In genomic region chr7:3644672-3645487, GRCm38 (mm10) we compare ENCODE assay signal across 7 mouse cellular contexts. TPM values are rescaled to one million over a fixed set of nuclear protein-coding genes. Genes with fewer than 3 reads are reported as not detected.
DNase-seq lines count a peak whose midpoint lies in the region; ATAC-seq lines count a peak whose summit lies in the region.

Gene Cnot3, plus strand, starts transcription at chr7:3645268.

- peak within 1 kb of the TSS; percentile 98 for H3K4me3 ChIP-seq in intestine, embryonic 16.5 days (ENCODE audit: low read length)
- H3K4me3 ChIP-seq in midbrain, embryonic 11.5 days (ENCODE audit: low read depth, low read length) = peak within 1 kb of the TSS; percentile 99

- intact Hi-C loops in left cerebral cortex, postnatal 36 days (cut with DNase I) = loop anchor here (2.0 to 10.0 kb wide), 2 partner anchors 20 to 1440 kb away; partner anchors contain the start of genes Epn1 and Leng1

- no peaks in the 10 kb centered on the region for H3K9me3 ChIP-seq in intestine, embryonic 16.5 days (ENCODE audit: control insufficient read depth, low read length)
- no peaks in the 10 kb centered on the region for H3K9me3 ChIP-seq in midbrain, embryonic 11.5 days (ENCODE audit: control insufficient read depth, low read length)

- DNase-seq in adrenal gland, adult 8-10 months = peak; percentile 100
- peak; percentile 96 for DNase-seq in embryo, embryonic 9.5 days (ENCODE audit: extremely low spot score)
- DNase-seq in gastrocnemius, postnatal 4 days (ENCODE audit: low spot score in 2 of 2) = peak; percentile 94 to 98
- DNase-seq in left cerebral cortex, postnatal 36 days (ENCODE audit: low spot score in 2 of 2) = peak; percentile 99
- DNase-seq in midbrain, embryonic 11.5 days (ENCODE audit: low spot score, missing footprints) = peak; percentile 98
- peak; percentile 99 for DNase-seq in skeletal muscle tissue, adult 2 months (ENCODE audit: low read depth, low spot score)

- peaks cover 9% of the 10 kb centered on the region for H3K36me3 ChIP-seq in intestine, embryonic 16.5 days (ENCODE audit: control insufficient read depth, insufficient read depth, low read length)
- peaks cover 14% of the 10 kb centered on the region for H3K36me3 ChIP-seq in midbrain, embryonic 11.5 days (ENCODE audit: control insufficient read depth, insufficient read depth, low read length)

- H3K4me1 ChIP-seq in intestine, embryonic 16.5 days (ENCODE audit: control insufficient read depth, insufficient read depth, low read length) = peaks cover 30% of the 10 kb centered on the region
- H3K4me1 ChIP-seq in midbrain, embryonic 11.5 days (ENCODE audit: control insufficient read depth, insufficient read depth, low read length) = peaks cover 26% of the 10 kb centered on the region

- ATAC-seq in intestine, embryonic 16.5 days = peak; percentile 99
- peak; percentile 99 for ATAC-seq in midbrain, embryonic 11.5 days (ENCODE audit: low FRiP score)

- under 1% methylated on average over 55 of the region's 58 CpGs for WGBS in intestine, embryonic 16.5 days
- WGBS in midbrain, embryonic 11.5 days = under 1% methylated on average over 57 of the region's 58 CpGs

- H3K27ac ChIP-seq in intestine, embryonic 16.5 days (ENCODE audit: low read length) = peak within 1 kb of the TSS; percentile 98
- peak within 1 kb of the TSS; percentile 97 for H3K27ac ChIP-seq in midbrain, embryonic 11.5 days (ENCODE audit: low read depth, low read length)

- H3K9ac ChIP-seq in intestine, embryonic 16.5 days (ENCODE audit: low read depth, low read length) = peak within 1 kb of the TSS; percentile 100
- H3K9ac ChIP-seq in midbrain, embryonic 11.5 days (ENCODE audit: low read length) = peak within 1 kb of the TSS; percentile 99

- peak within 1 kb of the TSS; percentile 90 for H3K4me2 ChIP-seq in intestine, embryonic 16.5 days (ENCODE audit: low read depth, low read length)
- H3K4me2 ChIP-seq in midbrain, embryonic 11.5 days = peak within 1 kb of the TSS; percentile 91

- H3K27me3 ChIP-seq in intestine, embryonic 16.5 days (replicated peaks; ENCODE audit: control insufficient read depth, insufficient read depth, low read length) = no peaks in the 10 kb centered on the region
- no peaks in the 10 kb centered on the region for H3K27me3 ChIP-seq in midbrain, embryonic 11.5 days (ENCODE audit: control insufficient read depth, insufficient read depth, low read length)

RNA-seq across cellular contexts. Expression of gene Cnot3, which starts in this region (rescaled TPM):
- 10 to 100 TPM; 48.3 to 83.2 (median 60.9) TPM for total RNA-seq in adrenal gland, adult 8-10 months (2022)
- total RNA-seq in gastrocnemius, postnatal 4 days (2021) = 10 to 100 TPM; 49.3 to 50.3 TPM
- 43.2 and 46.1 TPM in 2 replicates for polyA plus RNA-seq in intestine, embryonic 16.5 days (2015; fragmentation: Nextera tagmentation; extraction: Ambion mirVana)
- 10 to 100 TPM; 48.1 to 58.9 TPM for total RNA-seq in left cerebral cortex, postnatal 36 days (2021)
- polyA plus RNA-seq in midbrain, embryonic 11.5 days (2014; fragmentation: Nextera tagmentation; extraction: Ambion mirVana) = 53.6 and 63.0 TPM in 2 replicates

Comparison
In these comparisons a context has a peak if more than half of its experiments do, and no peak if none do; other contexts are left out.
1. Peak in every context shown above with its lines: DNase-seq, ATAC-seq, H3K4me3 ChIP-seq and H3K27ac ChIP-seq.